Mouse (Mus musculus): ENCODE results near the gene Prkaca.

Gene Prkaca

GRCm38 (mm10) chr8:84004533-84005201 is 31.9 kb downstream of the Prkaca start:
- ChIA-PET POLR2A (interaction anchor here in 3 of 4 experiments (0.5 to 0.8 kb wide), 10 partner anchors 8 to 432 kb away, joined by 3 to 4 read pairs (median 3); partner anchors contain the start of genes Asf1b (in 1 of the 3), Gm10644 (in 1 of the 3) and Rfx1 (in 1 of the 3)), CTCF (interaction anchor here in 2 of 4 experiments (0.7 to 1.1 kb wide), 2 partner anchors 50 to 351 kb away, joined by 3 read pairs; partner anchors contain the start of genes Asf1b (in 1 of the 2) and Gm10644 (in 1 of the 2))

DNA sequence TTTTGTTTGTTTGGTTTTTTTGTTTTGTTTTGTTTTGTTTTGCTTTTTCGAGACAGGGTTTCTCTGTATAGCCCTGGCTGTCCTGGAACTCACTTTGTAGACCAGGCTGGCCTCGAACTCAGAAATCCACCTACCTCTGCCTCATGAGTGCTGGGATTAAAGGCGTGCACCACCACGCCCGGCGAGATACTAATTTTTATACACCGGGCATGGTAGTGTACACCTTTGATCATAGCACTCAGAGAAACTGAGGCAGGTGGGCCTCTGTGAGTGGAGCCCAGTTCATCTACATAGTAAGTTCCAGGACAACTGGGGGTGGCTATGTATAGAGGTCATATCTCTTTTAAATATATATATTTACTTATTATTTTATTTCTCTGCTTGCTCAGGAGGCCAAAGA is 32.7 kb downstream of the Prkaca start:
- POLR2A ChIA-PET: interaction anchor here in 2 of 4 experiments (0.6 to 0.7 kb wide), 3 partner anchors 150 to 413 kb away, joined by 3 to 4 read pairs (median 4); no protein-coding TSS in a partner anchor
- CTCF ChIA-PET: interaction anchor here in 2 of 4 experiments (0.7 to 1.1 kb wide), 2 partner anchors 50 to 350 kb away, joined by 3 read pairs; partner anchors contain the start of genes Asf1b (in 1 of the 2) and Gm10644 (in 1 of the 2)

DNA sequence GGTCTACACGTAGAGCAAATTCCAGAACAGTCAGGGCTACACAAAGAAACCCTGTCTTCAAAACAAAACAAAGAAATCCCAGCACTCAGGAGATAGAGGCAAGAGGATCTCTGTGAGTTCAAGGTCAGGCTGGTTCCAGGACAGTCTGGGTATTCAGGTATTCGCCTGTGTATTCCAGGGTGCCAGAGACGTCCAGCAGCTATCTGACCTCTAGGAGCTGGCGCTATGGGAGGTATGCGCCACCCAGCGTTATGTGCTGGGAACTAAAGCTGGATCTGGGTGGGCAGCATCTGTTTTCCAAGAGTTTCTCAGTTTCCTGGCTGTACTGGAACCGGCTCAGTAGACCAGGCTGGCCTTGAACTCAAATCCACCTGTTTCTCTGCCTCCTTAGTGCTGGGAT is 35.6 kb downstream of the Prkaca start:
- CTCF ChIA-PET: interaction anchor here in 3 of 4 experiments (0.6 to 1.7 kb wide), 24 partner anchors 9 to 546 kb away, joined by 3 to 12 read pairs (median 4); partner anchors contain the start of genes 4930432K21Rik (in 1 of the 3), Asf1b (in 1 of the 3), Cc2d1a (in 1 of the 3) and Gm10644 (in 1 of the 3)
- POLR2A ChIA-PET: interaction anchor here in 3 of 4 experiments (0.5 to 2.1 kb wide), 36 partner anchors 9 to 494 kb away, joined by 3 to 9 read pairs (median 4); partner anchors contain the start of genes Palm3 (in 2 of the 3), Asf1b (in 1 of the 3), Ccdc130 (in 1 of the 3) and Dcaf15 (in 1 of the 3)

DNA sequence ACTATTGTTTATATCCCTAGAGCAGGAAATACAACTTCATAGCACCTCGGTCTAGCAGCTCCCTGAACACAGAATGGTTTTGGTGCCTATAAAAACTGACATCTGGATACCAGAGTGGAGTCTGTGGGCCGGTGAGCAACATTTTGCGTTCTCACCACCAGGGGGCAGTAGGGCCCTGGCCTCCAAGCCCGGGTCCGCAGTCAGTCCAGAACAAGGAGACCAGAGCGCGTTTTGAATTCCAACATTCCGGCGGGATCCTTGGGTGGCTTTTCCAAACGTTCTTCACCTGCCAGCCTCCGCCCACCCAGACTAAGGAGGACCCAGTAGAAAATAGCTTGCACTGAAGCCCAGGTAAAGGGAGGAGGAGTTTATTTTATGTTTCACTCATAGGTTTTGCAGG is 37.1 kb downstream of the Prkaca start:
- ChIA-PET CTCF (interaction anchor here in 3 of 4 experiments (0.6 to 2.3 kb wide), 20 partner anchors 9 to 285 kb away, joined by 3 to 11 read pairs (median 4); partner anchors contain the start of genes 1700067K01Rik (in 1 of the 3), Asf1b (in 1 of the 3), Gm10644 (in 1 of the 3) and Palm3 (in 1 of the 3)), POLR2A (interaction anchor here in 3 of 4 experiments (0.7 to 3.1 kb wide), 20 partner anchors 8 to 203 kb away, joined by 3 to 20 read pairs (median 4); partner anchors contain the start of genes 1700067K01Rik (in 2 of the 3), Palm3 (in 2 of the 3), Asf1b (in 1 of the 3) and Gm10644 (in 1 of the 3))

GRCm38 (mm10) chr8:84010625-84011611 is 38.1 kb downstream of the Prkaca start:
- POLR2A ChIA-PET: interaction anchor here (0.5 to 3.1 kb wide), 33 partner anchors 9 to 403 kb away, joined by 3 to 20 read pairs (median 3); partner anchors contain the start of genes Palm3 (in 4 of the 4), 1700067K01Rik (in 3 of the 4), Asf1b (in 2 of the 4) and Gm10644 (in 2 of the 4)

GRCm38 (mm10) chr8:84011705-84012498 is 39.1 kb downstream of the Prkaca start, which contains the start of gene 2210011C24Rik:
Gene 2210011C24Rik (minus strand): TSS chr8:84012171.
- ChIA-PET POLR2A (interaction anchor here (0.5 to 3.1 kb wide), 31 partner anchors 8 to 404 kb away, joined by 3 to 20 read pairs (median 4); partner anchors contain the start of genes Palm3 (in 4 of the 4), 1700067K01Rik (in 3 of the 4), Asf1b (in 1 of the 4) and Dcaf15 (in 1 of the 4)), CTCF (interaction anchor here in 3 of 4 experiments (0.7 to 1.8 kb wide), 10 partner anchors 10 to 584 kb away, joined by 3 to 5 read pairs (median 3); partner anchors contain the start of genes 1700067K01Rik (in 1 of the 3), Rfx1 (in 1 of the 3) and Rln3 (in 1 of the 3))

More at GRCm38 (mm10) chr8:84010625-84011611, 38.1 kb downstream of the Prkaca start:
- CTCF ChIA-PET: interaction anchor here (0.5 to 2.3 kb wide), 24 partner anchors 8 to 814 kb away, joined by 3 to 11 read pairs (median 4); partner anchors contain the start of genes 1700067K01Rik (in 2 of the 4), Asf1b (in 1 of the 4), Gm10644 (in 1 of the 4) and Palm3 (in 1 of the 4)

- ChIA-PET CTCF (interaction anchor here (0.5 to 1.1 kb wide), 8 partner anchors 11 to 633 kb away, joined by 3 to 6 read pairs (median 3); partner anchors contain the start of gene Rfx1 (in 1 of the 4)), POLR2A (interaction anchor here in 3 of 4 experiments (0.5 to 3.1 kb wide), 23 partner anchors 8 to 945 kb away, joined by 3 to 10 read pairs (median 4); partner anchors contain the start of genes Palm3 (in 2 of the 3), Dcaf15 (in 1 of the 3), Dnajb1 (in 1 of the 3) and Tecr (in 1 of the 3))
These were observed 39.8 kb downstream of the Prkaca start for GRCm38 (mm10) chr8:84012499-84013165.

- CTCF ChIA-PET: interaction anchor here in 3 of 4 experiments (0.6 to 1.2 kb wide), 4 partner anchors 23 to 215 kb away, joined by 3 to 4 read pairs (median 4); no protein-coding TSS in a partner anchor
- POLR2A ChIA-PET: interaction anchor here in 2 of 4 experiments (1.1 to 1.3 kb wide), 3 partner anchors 21 to 60 kb away, joined by 3 read pairs; partner anchors contain the start of genes Asf1b (in 1 of the 2) and Gm10644 (in 1 of the 2)
These were observed 43.0 kb downstream of the Prkaca start for GRCm38 (mm10) chr8:84015833-84016232.

- ChIA-PET POLR2A (interaction anchor here in 3 of 4 experiments (0.6 to 1.6 kb wide), 8 partner anchors 9 to 828 kb away, joined by 3 to 8 read pairs (median 4); partner anchors contain the start of gene 1700067K01Rik (in 1 of the 3)), CTCF (interaction anchor here in 2 of 4 experiments (0.6 to 3.2 kb wide), 4 partner anchors 10 to 425 kb away, joined by 3 to 11 read pairs (median 7); no protein-coding TSS in a partner anchor)
These were observed 46.9 kb downstream of the Prkaca start for GRCm38 (mm10) chr8:84019738-84020137.

GRCm38 (mm10) chr8:84021096-84021495 is 48.3 kb downstream of the Prkaca start, which contains the start of gene Palm3:
Gene Palm3 (plus strand): TSS chr8:84021471.
- POLR2A ChIA-PET: interaction anchor here (0.8 to 1.5 kb wide), 20 partner anchors 9 to 216 kb away, joined by 3 to 8 read pairs (median 3); partner anchors contain the start of genes 2210011C24Rik (in 2 of the 4), 1700067K01Rik (in 1 of the 4), Dcaf15 (in 1 of the 4) and Rln3 (in 1 of the 4)

DNA sequence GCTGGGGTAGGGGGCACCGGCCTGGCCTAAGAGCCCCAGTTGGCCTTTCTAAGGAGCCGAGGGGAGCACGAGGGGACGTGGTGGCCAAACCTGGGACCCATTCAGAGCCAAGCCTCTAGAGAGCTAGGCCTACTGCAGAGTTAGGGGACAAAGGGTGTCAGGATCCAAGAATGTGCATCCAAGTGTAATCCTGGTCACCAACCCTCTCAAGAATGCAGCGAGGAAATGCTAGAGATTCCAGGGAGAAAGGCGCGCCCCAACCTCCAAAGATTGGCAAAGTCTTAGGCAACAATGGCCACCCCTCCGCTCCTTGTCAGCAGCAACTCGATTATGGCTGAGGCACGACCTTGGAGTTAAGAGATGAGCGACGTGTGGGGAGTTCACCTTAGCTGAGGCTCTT is 48.8 kb downstream of the Prkaca start:
- CTCF ChIA-PET: interaction anchor here in 2 of 4 experiments (0.6 to 2.1 kb wide), 3 partner anchors 11 to 560 kb away, joined by 3 to 9 read pairs (median 3); no protein-coding TSS in a partner anchor

More at GRCm38 (mm10) chr8:84021096-84021495, 48.3 kb downstream of the Prkaca start, which contains the start of gene Palm3:
- CTCF ChIA-PET: interaction anchor here in 2 of 4 experiments (1.5 to 2.1 kb wide), 2 partner anchors 11 to 18 kb away, joined by 3 to 9 read pairs; no protein-coding TSS in a partner anchor

GRCm38 (mm10) chr8:84023085-84023484 is 50.3 kb downstream of the Prkaca start:
- POLR2A ChIA-PET: interaction anchor here in 3 of 4 experiments (0.6 to 2.2 kb wide), 9 partner anchors 10 to 247 kb away, joined by 3 to 7 read pairs (median 4); partner anchors contain the start of gene Mri1 (in 1 of the 3)
- CTCF ChIA-PET: interaction anchor here in 3 of 4 experiments (1.0 to 2.4 kb wide), 9 partner anchors 13 to 214 kb away, joined by 3 to 12 read pairs (median 4); partner anchors contain the start of genes Asf1b (in 2 of the 3) and Gm10644 (in 2 of the 3)

More for the DNA sequence above, 48.8 kb downstream of the Prkaca start:
- POLR2A ChIA-PET: interaction anchor here (0.8 to 1.5 kb wide), 21 partner anchors 9 to 216 kb away, joined by 3 to 8 read pairs (median 3); partner anchors contain the start of genes 2210011C24Rik (in 2 of the 4), 1700067K01Rik (in 1 of the 4), Dcaf15 (in 1 of the 4) and Rln3 (in 1 of the 4)

- CTCF ChIA-PET: interaction anchor here in 3 of 4 experiments (0.6 to 2.4 kb wide), 21 partner anchors 9 to 317 kb away, joined by 3 to 12 read pairs (median 3); partner anchors contain the start of genes Asf1b (in 2 of the 3), Gm10644 (in 2 of the 3), 2210011C24Rik (in 1 of the 3) and Rfx1 (in 1 of the 3)
- POLR2A ChIA-PET: interaction anchor here (0.6 to 2.2 kb wide), 17 partner anchors 11 to 585 kb away, joined by 3 to 7 read pairs (median 3); partner anchors contain the start of genes 1700067K01Rik (in 1 of the 4), Asf1b (in 1 of the 4), Gm10644 (in 1 of the 4) and Mri1 (in 1 of the 4)
These were observed 50.8 kb downstream of the Prkaca start for GRCm38 (mm10) chr8:84023631-84024030.

All from embryonic stem cell, embryonic (primary cell).